Mouse (Mus musculus) intestine, embryonic 14.5 days (tissue): ENCODE data around the gene Arhgef7. TPM values are rescaled to one million over a fixed set of nuclear protein-coding genes. Genes with fewer than 3 reads are reported as not detected.

Experiments
- ATAC-seq: fragments of 200-750 bp; cut with Nextera tagmentation; replicated peaks from 2 replicates; pipeline ENCODE4 v1.8.0; 2017; ENCODE audit warnings: low read depth, moderate number of reproducible peaks, moderate TSS enrichment, moderate library complexity; ENCODE audit not compliant: low FRiP score, low TSS enrichment
- DNase-seq: peaks from one replicate; pipeline ENCODE4 v3.0.0-alpha.2; 2018; ENCODE audit warnings: low spot score
- H3K27ac ChIP-seq: fragments of 300-500 bp; sonication (generic); 2 replicates; pipeline ENCODE4 v1.5.1; 2014; ENCODE audit warnings: low read depth, mild to moderate bottlenecking, control low read depth
- H3K27me3 ChIP-seq: fragments of 300-500 bp; sonication (generic); replicated peaks from 2 replicates; pipeline ENCODE4 v1.6.1; 2014; ENCODE audit warnings: low read length, control low read depth; ENCODE audit not compliant: control insufficient read depth, insufficient read depth
- H3K36me3 ChIP-seq: fragments of 300-500 bp; sonication (generic); 2 replicates; pipeline ENCODE4 v1.6.1; 2014; ENCODE audit warnings: low read length, control low read depth; ENCODE audit not compliant: control insufficient read depth, insufficient read depth
- H3K4me1 ChIP-seq: fragments of 300-500 bp; sonication (generic); replicated peaks from 2 replicates; pipeline ENCODE4 v1.6.1; 2014; ENCODE audit warnings: low read length, control low read depth, mixed read lengths; ENCODE audit not compliant: control insufficient read depth, insufficient read depth
- H3K4me2 ChIP-seq: fragments of 300-500 bp; sonication (generic); 2 replicates; pipeline ENCODE4 v1.6.1; 2014; ENCODE audit warnings: low read length
- H3K4me3 ChIP-seq: fragments of 300-500 bp; sonication (generic); 2 replicates; pipeline ENCODE4 v1.5.1; 2014; ENCODE audit warnings: low read depth, low read length, control low read depth, mixed read lengths
- H3K9ac ChIP-seq: fragments of 300-500 bp; sonication (generic); 2 replicates; pipeline ENCODE4 v1.6.1; 2014; ENCODE audit warnings: mild to moderate bottlenecking, low read length
- H3K9me3 ChIP-seq: fragments of 300-500 bp; sonication (generic); 2 replicates; pipeline ENCODE4 v1.6.1; 2016; ENCODE audit warnings: low read length, control low read depth; ENCODE audit not compliant: control insufficient read depth
- WGBS: fragments of 180-500 bp; shearing (Covaris S2); extraction: QIAGEN DNeasy Blood & Tissue Kit; methylation state at CpG from one replicate; pipeline ENCODE4 v1.1.7; 2014; 5-methylcytosine and 5-hydroxymethylcytosine counted together
- polyA plus RNA-seq: library from polyadenylated mRNA; unstranded; fragments of >200 nt; fragmentation: Nextera tagmentation; extraction: Ambion mirVana; gene quantifications from 2 replicates; pipeline ENCODE4 v1.2.1, GENCODE M21; 2014

Arhgef7 gene
- polyA plus RNA-seq, 1 experiment from 2014 or later: 33.9 TPM

DNA sequence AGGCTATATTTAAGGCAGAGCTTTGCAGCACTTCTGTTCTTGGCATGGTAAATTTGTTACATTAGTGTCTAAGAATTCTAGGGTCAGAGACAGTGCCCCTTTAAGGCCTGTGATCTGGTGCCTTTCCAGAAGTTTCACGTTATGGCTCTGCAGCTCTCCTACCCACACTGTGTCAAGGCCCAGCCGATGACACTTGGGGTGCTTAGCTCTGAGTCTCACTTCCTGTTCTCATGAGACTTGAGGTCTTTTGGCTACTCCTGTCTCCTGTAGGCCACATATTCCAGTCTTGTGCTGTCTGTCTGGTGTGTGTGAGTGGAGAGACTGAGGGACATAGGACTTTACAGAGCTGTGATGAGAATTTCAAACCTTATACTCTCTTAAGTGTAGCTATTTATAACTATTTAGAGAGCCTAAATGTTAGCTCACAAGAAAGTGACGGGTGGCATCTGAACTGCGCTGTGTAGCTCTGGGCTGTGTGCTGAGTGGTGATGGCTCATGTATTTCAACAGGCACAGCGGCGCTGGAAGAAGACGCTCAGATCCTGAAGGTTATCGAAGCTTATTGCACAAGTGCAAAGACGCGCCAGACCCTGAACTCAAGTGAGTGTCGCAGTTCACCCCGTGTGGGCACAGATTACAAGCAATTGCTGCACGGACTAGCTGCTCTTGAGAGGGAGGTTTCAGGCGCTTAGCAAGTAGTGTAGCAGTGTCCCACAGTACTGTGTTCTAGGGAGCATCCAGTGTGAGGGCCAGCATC, 94.1 kb downstream of the Arhgef7 start:
- Histone ChIP-seq H3K4me2 (no peak overlapping the region), H3K27ac (no peak overlapping the region), H3K4me1 (no peaks in the 10 kb centered on the region), H3K36me3 (peaks cover 94% of the 10 kb centered on the region), H3K9me3 (no peaks in the 10 kb centered on the region), H3K27me3 (no peaks in the 10 kb centered on the region), H3K4me3 (no peak overlapping the region), H3K9ac (no peak overlapping the region)
- 93% methylated on average over 14 of the region's 14 CpGs for WGBS
- DNase-seq: no peak
- no peak for ATAC-seq

- H3K27me3 ChIP-seq: no peaks in the 10 kb centered on the region
- no peaks in the 10 kb centered on the region for H3K4me1 ChIP-seq
- no peak overlapping the region for H3K27ac ChIP-seq
- DNase-seq (no peak), ATAC-seq (no peak)
- no peak overlapping the region for H3K9ac ChIP-seq
- no peaks in the 10 kb centered on the region for H3K9me3 ChIP-seq
- WGBS: 72% methylated on average over 9 of the region's 9 CpGs
- H3K4me2 ChIP-seq: no peak overlapping the region
- peaks cover 94% of the 10 kb centered on the region for H3K36me3 ChIP-seq
- no peak overlapping the region for H3K4me3 ChIP-seq
Measured at GRCm38 (mm10) chr8:11822550-11823060, 95.1 kb downstream of the Arhgef7 start.

DNA sequence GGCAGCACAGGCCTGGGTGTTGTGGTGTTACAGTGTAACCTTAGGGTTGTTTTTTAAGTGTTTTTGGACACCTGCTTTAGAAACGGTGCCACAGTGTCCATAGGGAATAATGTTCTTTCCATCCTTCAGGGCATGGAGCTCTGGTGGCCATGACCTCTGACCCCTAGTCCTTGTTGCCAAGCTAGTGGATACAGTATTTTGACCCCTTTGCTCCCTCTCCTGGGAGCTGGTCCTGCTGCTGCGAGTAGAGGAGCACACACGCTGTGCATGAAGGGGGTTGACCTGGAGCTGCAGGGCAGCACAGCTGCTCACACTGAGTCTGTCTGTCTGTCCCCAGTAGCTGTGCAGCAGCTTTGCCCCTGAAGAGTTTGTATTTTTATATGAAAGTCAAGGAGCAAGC, 98.2 kb downstream of the Arhgef7 start:
- ATAC-seq: no peak
- WGBS: 57% methylated on average over 3 of the region's 3 CpGs
- Histone ChIP-seq H3K4me3 (no peak overlapping the region), H3K27me3 (no peaks in the 10 kb centered on the region), H3K4me1 (no peaks in the 10 kb centered on the region), H3K27ac (no peak overlapping the region), H3K9me3 (no peaks in the 10 kb centered on the region), H3K9ac (no peak overlapping the region), H3K36me3 (peaks cover 77% of the 10 kb centered on the region), H3K4me2 (no peak overlapping the region)
- DNase-seq: no peak

- Histone ChIP-seq H3K4me1 (no peaks in the 10 kb centered on the region), H3K27me3 (no peaks in the 10 kb centered on the region), H3K4me3 (no peak overlapping the region), H3K4me2 (no peak overlapping the region), H3K36me3 (peaks cover 69% of the 10 kb centered on the region), H3K9ac (no peak overlapping the region), H3K9me3 (no peaks in the 10 kb centered on the region), H3K27ac (no peak overlapping the region)
- DNase-seq: no peak
- WGBS: 76% methylated on average over 3 of the region's 3 CpGs
- no peak for ATAC-seq
Measured at GRCm38 (mm10) chr8:11827312-11827711, 99.8 kb downstream of the Arhgef7 start.

GRCm38 (mm10) chr8:11830214-11831046, 102.9 kb downstream of the Arhgef7 start:
- H3K4me3 ChIP-seq: no peak overlapping the region
- no peaks in the 10 kb centered on the region for H3K9me3 ChIP-seq
- no peak for ATAC-seq
- H3K27me3 ChIP-seq: no peaks in the 10 kb centered on the region
- H3K27ac ChIP-seq: no peak overlapping the region
- WGBS: 84% methylated on average over 16 of the region's 16 CpGs
- H3K4me2 ChIP-seq: no peak overlapping the region
- H3K4me1 ChIP-seq: no peaks in the 10 kb centered on the region
- DNase-seq: no peak
- no peak overlapping the region for H3K9ac ChIP-seq
- H3K36me3 ChIP-seq: peaks cover 64% of the 10 kb centered on the region

- H3K9ac ChIP-seq: no peak overlapping the region
- DNase-seq (no peak), ATAC-seq (no peak)
- no peak overlapping the region for H3K4me3 ChIP-seq
- WGBS: 94% methylated on average over 10 of the region's 10 CpGs
- H3K36me3 ChIP-seq: peaks cover 58% of the 10 kb centered on the region
- no peaks in the 10 kb centered on the region for H3K9me3 ChIP-seq
- H3K4me1 ChIP-seq: no peaks in the 10 kb centered on the region
- H3K27me3 ChIP-seq: no peaks in the 10 kb centered on the region
- no peak overlapping the region for H3K4me2 ChIP-seq
- no peak overlapping the region for H3K27ac ChIP-seq
Measured at GRCm38 (mm10) chr8:11831174-11831573, 103.7 kb downstream of the Arhgef7 start.

DNA sequence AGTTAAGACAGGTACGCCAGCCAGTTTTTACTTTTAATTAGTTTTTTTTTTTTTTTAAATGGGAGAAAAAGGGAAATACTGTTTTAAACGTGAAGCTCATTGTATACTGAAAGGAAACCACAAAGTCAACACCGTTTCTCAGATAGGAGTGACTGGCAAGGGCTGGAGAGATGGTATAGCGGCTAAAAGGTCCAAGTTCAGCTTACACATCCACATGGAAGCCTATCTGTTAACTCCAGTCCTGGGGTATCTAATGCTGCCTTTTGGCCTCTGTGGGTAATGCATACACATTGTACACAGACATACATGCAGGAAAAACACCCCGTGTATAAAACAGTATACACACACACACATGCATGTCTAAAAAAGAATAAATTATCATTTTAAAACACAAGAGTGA, 104.4 kb downstream of the Arhgef7 start:
- no peak for DNase-seq
- H3K36me3 ChIP-seq: peaks cover 53% of the 10 kb centered on the region
- no peaks in the 10 kb centered on the region for H3K27me3 ChIP-seq

GRCm38 (mm10) chr8:11833157-11833556, 105.6 kb downstream of the Arhgef7 start:
- ATAC-seq (no peak), DNase-seq (no peak)
- H3K4me1 ChIP-seq: no peaks in the 10 kb centered on the region
- no peak overlapping the region for H3K27ac ChIP-seq
- no peak overlapping the region for H3K9ac ChIP-seq
- WGBS: 88% methylated on average over 4 of the region's 4 CpGs
- H3K9me3 ChIP-seq: no peaks in the 10 kb centered on the region
- H3K4me2 ChIP-seq: no peak overlapping the region
- H3K36me3 ChIP-seq: peaks cover 44% of the 10 kb centered on the region
- no peak overlapping the region for H3K4me3 ChIP-seq
- H3K27me3 ChIP-seq: no peaks in the 10 kb centered on the region

More for the DNA sequence above, 104.4 kb downstream of the Arhgef7 start:
- 87% methylated on average over 5 of the region's 5 CpGs for WGBS
- ATAC-seq: no peak
- H3K4me1 ChIP-seq: no peaks in the 10 kb centered on the region
- H3K4me2 ChIP-seq: no peak overlapping the region
- H3K4me3 ChIP-seq: no peak overlapping the region
- no peak overlapping the region for H3K9ac ChIP-seq
- no peak overlapping the region for H3K27ac ChIP-seq
- no peaks in the 10 kb centered on the region for H3K9me3 ChIP-seq
